Mouse (Mus musculus) cortical plate, adult 2 months (tissue): ENCODE measurements around the gene Arid2.

Experiments used
- CTCF ChIP-seq: fragments of 200-500 bp; IDR thresholded peaks from 2 replicates; pipeline ENCODE4 v1.5.1; 2011; ENCODE audit warnings: mild to moderate bottlenecking, control low read depth, low read length; ENCODE audit not compliant: insufficient read depth; ENCODE audit errors: extremely low read depth
- POLR2A ChIP-seq: fragments of 200-500 bp; IDR thresholded peaks from 2 replicates; pipeline ENCODE4 v1.6.1; 2011; ENCODE audit warnings: mild to moderate bottlenecking, low read length, control low read depth; ENCODE audit not compliant: insufficient read depth; ENCODE audit errors: extremely low read depth

- no peak for TF ChIP-seq POLR2A
- TF ChIP-seq CTCF = no peak
Observed at GRCm38 (mm10) chr15:96372628-96373027, 85.3 kb downstream of the Arid2 start.
